Mouse (Mus musculus) kidney, adult 18-20 months (tissue): ENCODE results near the gene C1qtnf7.

Experiments
- DNase-seq: peaks from one replicate; pipeline ENCODE4 v3.0.0; 2021

The C1qtnf7 gene

GRCm38 (mm10) chr5:43625407-43625806 lies 110.1 kb downstream of the C1qtnf7 start:
- DNase-seq, result no peak

GRCm38 (mm10) chr5:43634071-43634601 lies 118.8 kb downstream of the C1qtnf7 start:
- DNase-seq, result no peak

- peak; percentile 11 for DNase-seq
Measured at GRCm38 (mm10) chr5:43634602-43635081, 119.3 kb downstream of the C1qtnf7 start.

- DNase-seq, result no peak
Measured at GRCm38 (mm10) chr5:43645020-43645419, 129.7 kb downstream of the C1qtnf7 start.

GRCm38 (mm10) chr5:43647098-43647774 lies 131.9 kb downstream of the C1qtnf7 start:
- DNase-seq, result no peak

- no peak for DNase-seq
Measured at GRCm38 (mm10) chr5:43661498-43661897, 146.2 kb downstream of the C1qtnf7 start.

GRCm38 (mm10) chr5:43661997-43662961 lies 146.9 kb downstream of the C1qtnf7 start, which contains the start of gene Cc2d2a:
Gene Cc2d2a, plus strand, starts transcription at chr5:43662346.
- peak; percentile 57 for DNase-seq

- DNase-seq, result no peak
Measured at GRCm38 (mm10) chr5:43663531-43663930, 148.2 kb downstream of the C1qtnf7 start.

GRCm38 (mm10) chr5:43665144-43665543 lies 149.8 kb downstream of the C1qtnf7 start:
- DNase-seq, result no peak
